In the genomic region with DNA sequence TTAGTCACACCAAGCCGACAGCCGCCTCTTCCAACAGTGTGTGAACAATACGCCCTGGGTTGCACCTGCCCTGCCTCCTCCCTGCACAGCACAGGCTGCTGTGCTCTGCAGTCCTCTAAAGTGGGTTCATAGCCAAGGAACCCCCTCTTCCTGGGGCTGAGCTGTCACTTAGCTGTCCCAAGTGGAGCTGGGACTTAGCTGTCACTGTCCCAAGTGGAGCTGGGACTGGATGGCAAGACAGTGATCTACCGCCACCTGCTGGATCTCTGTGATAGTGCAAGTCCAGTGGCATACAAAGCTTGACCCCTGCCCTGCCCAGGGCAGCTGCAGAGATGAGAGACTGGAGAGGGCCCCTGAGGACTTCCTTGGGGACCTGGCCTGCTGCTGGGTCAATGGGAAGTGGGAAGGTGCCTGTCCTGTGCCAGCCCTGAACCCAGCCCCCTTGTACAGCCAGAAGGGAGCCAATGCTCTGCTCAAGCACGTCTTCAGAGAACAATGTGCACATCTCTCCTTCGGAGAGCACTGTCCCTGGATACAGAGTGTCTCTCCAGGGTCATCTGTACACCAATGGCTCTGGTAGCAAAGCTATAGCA, we compare ENCODE assay signal across 9 mouse cellular contexts.
DNase-seq lines count a peak whose midpoint lies in the region; ATAC-seq and TF ChIP-seq lines count a peak whose summit lies in the region.
"Had no signal": no experiment of that assay in that cellular context is flagged by ENCODE, and none has a peak within 500 bp of the region (broad histone marks: within the 10 kb centered on the region; RNA-seq: fewer than 3 reads in every experiment).

No protein-coding gene starts in this region.

- H3K4me2 ChIP-seq in hindbrain, embryonic 13.5 days = no peak overlapping the region
- no peak overlapping the region for H3K4me2 ChIP-seq in midbrain, embryonic 12.5 days (replicated peaks)
- H3K4me2 ChIP-seq: liver, embryonic 15.5 days had no signal

- peaks cover 18% of the 10 kb centered on the region for H3K27me3 ChIP-seq in hindbrain, embryonic 13.5 days
- H3K27me3 ChIP-seq in midbrain, embryonic 12.5 days = 0 out of 2 replicates have a peak, but pooled peaks cover 5% of the 10 kb centered on the region
- H3K27me3 ChIP-seq in spleen, adult 2 months (ENCODE audit: control insufficient read depth, insufficient read depth, low read length) = no peaks in the 10 kb centered on the region
- H3K27me3 ChIP-seq: liver, embryonic 15.5 days had no signal

- no peak overlapping the region for H3K4me3 ChIP-seq in hindbrain, embryonic 13.5 days
- no peak overlapping the region for H3K4me3 ChIP-seq in left cerebral cortex, adult 2 months
- no peak overlapping the region for H3K4me3 ChIP-seq in midbrain, embryonic 12.5 days
- H3K4me3 ChIP-seq in spleen, adult 2 months (ENCODE audit: extremely low read depth, insufficient read depth, insufficient read length) = no peak overlapping the region
- H3K4me3 ChIP-seq: liver, embryonic 15.5 days had no signal

- peak overlapping the region; percentile 55; the same call in 1 of the 2 replicates for H3K27ac ChIP-seq in hindbrain, embryonic 13.5 days
- no peak overlapping the region for H3K27ac ChIP-seq in left cerebral cortex, adult 2 months
- H3K27ac ChIP-seq in midbrain, embryonic 12.5 days (replicated peaks) = no peak overlapping the region
- no peak overlapping the region for H3K27ac ChIP-seq in spleen, adult 2 months (ENCODE audit: insufficient read depth, low read length)
- H3K27ac ChIP-seq: liver, embryonic 15.5 days had no signal

- peaks cover 28% of the 10 kb centered on the region for H3K4me1 ChIP-seq in hindbrain, embryonic 13.5 days (replicated peaks)
- H3K4me1 ChIP-seq in midbrain, embryonic 12.5 days = peaks cover 11% of the 10 kb centered on the region
- no peaks in the 10 kb centered on the region for H3K4me1 ChIP-seq in spleen, adult 2 months (ENCODE audit: control insufficient read depth, insufficient read depth, insufficient read length)
- H3K4me1 ChIP-seq: liver, embryonic 15.5 days had no signal

- no peaks in the 10 kb centered on the region for H3K9me3 ChIP-seq in hindbrain, embryonic 13.5 days
- peaks cover 7% of the 10 kb centered on the region for H3K9me3 ChIP-seq in midbrain, embryonic 12.5 days
- H3K9me3 ChIP-seq: liver, embryonic 15.5 days had no signal

- 52% methylated on average over 6 of the region's 6 CpGs for WGBS in hindbrain, embryonic 13.5 days
- WGBS in midbrain, embryonic 12.5 days = 59% methylated on average over 6 of the region's 6 CpGs
- 79% methylated on average over 6 of the region's 6 CpGs for WGBS in spleen, adult 2 months

- ATAC-seq in cerebellum, adult (ENCODE audit: insufficient number of reproducible peaks, low FRiP score, low TSS enrichment) = no peak
- peak; percentile 57 for ATAC-seq in hindbrain, embryonic 13.5 days (ENCODE audit: low FRiP score)
- peak; percentile 57 for ATAC-seq in midbrain, embryonic 12.5 days (ENCODE audit: low FRiP score, low read depth)

- peaks cover 62% of the 10 kb centered on the region for H3K36me3 ChIP-seq in hindbrain, embryonic 13.5 days
- peaks cover 24% of the 10 kb centered on the region for H3K36me3 ChIP-seq in midbrain, embryonic 12.5 days
- H3K36me3 ChIP-seq in spleen, adult 2 months (ENCODE audit: control insufficient read depth, insufficient read depth, low read length) = no peaks in the 10 kb centered on the region
- H3K36me3 ChIP-seq: liver, embryonic 15.5 days had no signal

- TF ChIP-seq POLR2A in spleen, adult 2 months (IDR thresholded peaks at IDR 0.05; ENCODE audit: low read depth, low read length) = no peak

- peak; percentile 66 for DNase-seq in cerebellum, adult 11 months
- peak; percentile 76 to 81 for DNase-seq in cerebellum, adult 18-20 months
- DNase-seq in forelimb bud, embryonic 11.5 days (ENCODE audit: low read depth, low spot score) = peak; percentile 76
- DNase-seq in left cerebral cortex, adult 2 months (ENCODE audit: extremely low spot score in 1 of 2, low spot score in 2 of 2) = peak; percentile 40 to 65
- DNase-seq in spleen, adult 2 months (ENCODE audit: low read depth in 1 of 2, low spot score in 2 of 2) = peak; percentile 23 to 58

- peak overlapping the region; percentile 35; the same call in 1 of the 2 replicates for H3K9ac ChIP-seq in hindbrain, embryonic 13.5 days
- H3K9ac ChIP-seq in midbrain, embryonic 12.5 days (replicated peaks) = no peak overlapping the region
- H3K9ac ChIP-seq: liver, embryonic 15.5 days had no signal

- peak; percentile 88 for TF ChIP-seq CTCF in left cerebral cortex, adult 2 months (IDR thresholded peaks at IDR 0.05)
- peak; percentile 91; the same call in 1 of the 2 replicates for TF ChIP-seq CTCF in spleen, adult 2 months (IDR thresholded peaks at IDR 0.05; ENCODE audit: extremely low read depth, insufficient read depth, insufficient read length, insufficient replicate concordance)

- intact Hi-C loops in left cerebral cortex, adult 2 months (cut with DNase I) = loop anchor here (5.0 to 10.0 kb wide), 3 partner anchors 482 to 885 kb away; no protein-coding TSS in a partner anchor
